Mouse (Mus musculus): ENCODE measurements around the gene Vmn2r67. TPM values are rescaled to one million over a fixed set of nuclear protein-coding genes. Genes with fewer than 3 reads are reported as not detected.
"Not testable (repeated sequence)": the region's sequence is repeated elsewhere in the genome, so short reads cannot be mapped to it uniquely, and the experiment has no call there.

The Vmn2r67 gene
- total RNA-seq (2021) = not detected
- long read RNA-seq, experiment 1 = 0 reads
- long read RNA-seq, experiment 2 = 0 reads

GRCm38 (mm10) chr7:85155898-85156297, at the start of gene Vmn2r67:
Vmn2r67 (minus strand) TSS chr7:85155998.
- DNase-seq (ENCODE audit: low spot score in 2 of 2) = no peak

GRCm38 (mm10) chr7:85104531-85104930, 51.3 kb downstream of the Vmn2r67 start:
- not testable (repeated sequence) for DNase-seq (ENCODE audit: low spot score in 2 of 2)

Other genes with a start within 250 kb of the Vmn2r67 start
- not detected for gene Vmn2r65, start 191.9 kb downstream of the Vmn2r67 start, total RNA-seq (2021)
- not detected for gene Vmn2r66, start 143.7 kb downstream of the Vmn2r67 start, total RNA-seq (2021)
- gene Vmn2r68, start 81.8 kb upstream of the Vmn2r67 start, total RNA-seq (2021) = not detected